Mouse (Mus musculus) E14TG2a.4 (cell line): Measurements from ENCODE around the gene Zfp827.

Experiments used
- CTCF ChIP-seq: conservative IDR thresholded peaks from 2 replicates; pipeline ENCODE4 v1.5.1; 2014; ENCODE audit warnings: low read length
- NANOG ChIP-seq: IDR thresholded peaks from 2 replicates; pipeline ENCODE4 v1.6.1; 2014; ENCODE audit warnings: borderline replicate concordance, low read length, mixed read lengths
- POU5F1 ChIP-seq: IDR thresholded peaks from 2 replicates; pipeline ENCODE4 v1.6.1; 2014; ENCODE audit warnings: low read length, borderline replicate concordance

- TF ChIP-seq CTCF (no peak), POU5F1 (no peak), NANOG (no peak)
Measured at GRCm38 (mm10) chr8:79081955-79082354, 53.7 kb downstream of the Zfp827 start.
